Mouse (Mus musculus) heart, embryonic 11.5 days (tissue): ENCODE data around the gene Hmcn1. TPM values are rescaled to one million over a fixed set of nuclear protein-coding genes. Genes with fewer than 3 reads are reported as not detected.

Source experiments
- ATAC-seq: fragments of 200-750 bp; cut with Nextera tagmentation; replicated peaks from 2 replicates; pipeline ENCODE4 v1.8.0; 2017; ENCODE audit warnings: moderate library complexity; ENCODE audit not compliant: insufficient number of reproducible peaks, low FRiP score, low TSS enrichment
- H3K27ac ChIP-seq: fragments of 300-500 bp; sonication (generic); 2 replicates; pipeline ENCODE4 v1.5.1; 2014; ENCODE audit warnings: mild to moderate bottlenecking, low read depth, low read length
- H3K27me3 ChIP-seq: fragments of 300-500 bp; sonication (generic); 2 replicates; pipeline ENCODE4 v1.6.1; 2014; ENCODE audit warnings: mild to moderate bottlenecking, low read length, mixed read lengths; ENCODE audit not compliant: control insufficient read depth, insufficient read depth
- H3K36me3 ChIP-seq: fragments of 300-500 bp; sonication (generic); 2 replicates; pipeline ENCODE4 v1.6.1; 2014; ENCODE audit warnings: mild to moderate bottlenecking, low read length, moderate library complexity, mixed read lengths; ENCODE audit not compliant: control insufficient read depth, insufficient read depth
- H3K4me1 ChIP-seq: fragments of 300-500 bp; sonication (generic); 2 replicates; pipeline ENCODE4 v1.6.1; 2014; ENCODE audit warnings: low read length; ENCODE audit not compliant: control insufficient read depth, insufficient read depth
- H3K4me2 ChIP-seq: fragments of 300-500 bp; sonication (generic); 2 replicates; pipeline ENCODE4 v1.6.1; 2014; ENCODE audit warnings: mild to moderate bottlenecking, moderate library complexity
- H3K4me3 ChIP-seq: fragments of 300-500 bp; sonication (generic); 2 replicates; pipeline ENCODE4 v1.5.1; 2014; ENCODE audit warnings: low read depth, low read length
- H3K9ac ChIP-seq: fragments of 300-500 bp; sonication (generic); 2 replicates; pipeline ENCODE4 v1.6.1; 2014; ENCODE audit warnings: mild to moderate bottlenecking, low read depth, low read length, moderate library complexity
- H3K9me3 ChIP-seq: fragments of 300-500 bp; sonication (generic); replicated peaks from 2 replicates; pipeline ENCODE4 v1.6.1; 2016; ENCODE audit warnings: low read length; ENCODE audit not compliant: control insufficient read depth
- WGBS: fragments of 180-500 bp; shearing (Covaris S2); extraction: QIAGEN DNeasy Blood & Tissue Kit; methylation state at CpG from one replicate; pipeline ENCODE4 v1.1.7; 2014; ENCODE audit not compliant: insufficient replicate concordance; 5-methylcytosine and 5-hydroxymethylcytosine counted together
- polyA plus RNA-seq: library from polyadenylated mRNA; unstranded; fragments of >200 nt; fragmentation: Nextera tagmentation; extraction: Ambion mirVana; gene quantifications from 2 replicates; pipeline ENCODE4 v1.2.1, GENCODE M21; 2014

The Hmcn1 gene
- polyA plus RNA-seq, 1 experiment from 2014 or later, result 24.8 TPM

DNA sequence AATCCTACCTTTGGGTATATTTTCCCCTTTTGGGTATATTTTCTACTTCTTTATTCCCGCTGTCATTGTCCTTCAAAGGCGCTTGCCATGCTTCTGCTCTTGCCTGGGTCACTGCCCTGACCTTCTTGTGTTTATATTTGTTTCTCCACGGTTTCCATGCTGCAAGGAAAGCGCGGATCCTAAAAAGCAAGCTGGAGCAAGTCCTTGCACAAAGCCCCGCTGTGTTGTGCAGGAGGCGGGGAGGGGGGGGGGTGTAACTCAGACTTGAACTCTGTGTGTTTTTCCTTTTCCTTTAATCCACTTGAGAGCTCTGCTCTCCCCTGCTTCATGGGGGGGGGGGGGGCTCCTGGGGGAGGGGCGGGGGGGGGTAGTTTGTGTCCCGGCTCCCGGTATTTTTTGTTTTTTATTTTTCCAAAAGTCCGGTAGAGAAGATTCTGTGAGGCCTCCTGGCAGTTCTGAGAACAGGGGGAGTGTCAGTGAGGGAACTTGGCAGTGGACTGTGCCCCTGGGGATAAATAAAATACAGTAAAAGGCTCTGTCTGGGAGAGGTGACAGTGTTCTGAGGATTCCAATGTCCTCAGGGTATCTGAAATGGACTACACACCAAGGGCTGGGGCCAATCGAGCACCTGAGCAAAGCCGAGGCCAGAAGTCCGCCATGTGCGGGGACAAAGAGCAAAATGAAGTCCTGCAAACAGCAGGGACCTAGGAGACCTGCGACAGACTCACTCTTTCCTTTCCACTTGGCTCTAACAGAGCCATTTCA, 457.3 kb downstream of the Hmcn1 start:
- H3K9me3 ChIP-seq, result no peaks in the 10 kb centered on the region
- 42% methylated on average over 16 of the region's 16 CpGs for WGBS
- no peak for ATAC-seq
- no peak overlapping the region for H3K4me3 ChIP-seq
- peaks cover 8% of the 10 kb centered on the region for H3K4me1 ChIP-seq
- H3K27ac ChIP-seq, result peak overlapping the region; percentile 54; the same call in 1 of the 2 replicates
- no peaks in the 10 kb centered on the region for H3K36me3 ChIP-seq
- peak overlapping the region; percentile 35 for H3K4me2 ChIP-seq
- H3K9ac ChIP-seq, result peak overlapping the region; percentile 43
- no peaks in the 10 kb centered on the region for H3K27me3 ChIP-seq

DNA sequence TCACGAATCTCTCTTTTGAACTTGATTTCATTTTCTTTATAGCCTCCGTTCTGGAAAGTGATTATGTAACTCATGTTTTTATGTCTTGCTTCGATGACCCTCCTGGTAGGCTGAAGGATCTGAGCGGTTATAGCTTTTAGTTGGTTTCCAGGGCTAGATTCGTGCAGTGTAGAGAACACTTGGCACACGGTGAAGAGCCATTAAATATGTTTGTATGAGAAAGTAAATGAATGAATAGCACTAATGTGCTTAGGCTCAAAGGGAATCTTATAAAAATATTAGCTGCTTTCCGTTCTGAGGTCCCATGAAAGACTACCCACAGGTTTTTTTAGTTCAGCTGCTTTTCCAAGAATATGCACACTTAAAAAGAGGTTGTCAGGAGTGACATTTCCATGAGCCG, 458.6 kb downstream of the Hmcn1 start:
- no peaks in the 10 kb centered on the region for H3K9me3 ChIP-seq
- peaks cover 8% of the 10 kb centered on the region for H3K4me1 ChIP-seq
- H3K9ac ChIP-seq, result no peak overlapping the region
- H3K4me3 ChIP-seq, result no peak overlapping the region
- no peaks in the 10 kb centered on the region for H3K27me3 ChIP-seq
- 81% methylated on average over 8 of the region's 8 CpGs for WGBS
- no peak overlapping the region for H3K27ac ChIP-seq
- ATAC-seq, result no peak
- H3K4me2 ChIP-seq, result no peak overlapping the region
- no peaks in the 10 kb centered on the region for H3K36me3 ChIP-seq

DNA sequence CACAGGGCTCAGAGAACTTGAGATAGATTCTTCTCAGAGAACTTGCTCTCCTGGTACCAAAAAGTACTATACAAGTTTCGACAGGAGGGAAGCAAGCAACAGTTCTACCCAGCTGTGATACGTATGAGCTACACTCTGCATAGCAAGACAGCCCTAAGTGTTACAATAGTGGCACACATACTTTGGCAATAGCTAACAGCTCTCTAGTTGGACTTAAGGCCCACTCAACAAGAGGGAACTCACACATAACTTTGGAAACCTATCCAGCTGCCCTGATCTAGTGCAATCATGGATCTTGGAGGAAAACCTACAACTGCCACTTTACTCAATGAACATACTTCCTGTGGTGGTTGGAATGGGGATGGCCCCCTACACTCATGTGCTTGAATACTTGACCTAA, 480.2 kb downstream of the Hmcn1 start:
- no peaks in the 10 kb centered on the region for H3K27me3 ChIP-seq
- H3K9ac ChIP-seq, result no peak overlapping the region
- no peak for ATAC-seq
- H3K4me1 ChIP-seq, result peaks cover 3% of the 10 kb centered on the region; the same call in 1 of the 2 replicates
- 73% methylated on average over 2 of the region's 2 CpGs for WGBS
- H3K4me3 ChIP-seq, result no peak overlapping the region
- H3K27ac ChIP-seq, result no peak overlapping the region
- H3K36me3 ChIP-seq, result no peaks in the 10 kb centered on the region
- H3K4me2 ChIP-seq, result no peak overlapping the region
- no peaks in the 10 kb centered on the region for H3K9me3 ChIP-seq

Other genes starting within 250 kb of the Hmcn1 start
- gene Gm47985, start 189.1 kb upstream of the Hmcn1 start, polyA plus RNA-seq, result 2.1 and 3.4 TPM in 2 replicates
- 0.48 and 1.2 TPM in 2 replicates for gene Gm8947, start 198.9 kb upstream of the Hmcn1 start, polyA plus RNA-seq
- gene Gm47995, start 205.0 kb upstream of the Hmcn1 start, polyA plus RNA-seq, result 0.90 and 1.4 TPM in 2 replicates
- 0.68 and 1.1 TPM in 2 replicates for gene 3110040M04Rik, start 210.7 kb upstream of the Hmcn1 start, polyA plus RNA-seq
- 0.70 TPM in 1 of 2 replicates, not detected in the other for gene Gm47996, start 216.7 kb upstream of the Hmcn1 start, polyA plus RNA-seq